Mouse (Mus musculus) forebrain, embryonic 14.5 days (tissue): ENCODE measurements around the gene Vat1. TPM values are rescaled to one million over a fixed set of nuclear protein-coding genes. Genes with fewer than 3 reads are reported as not detected.

Experiments used
- ATAC-seq: fragments of 200-750 bp; cut with Nextera tagmentation; 2 replicates; pipeline ENCODE4 v1.8.0; 2017; ENCODE audit warnings: mild to moderate bottlenecking, moderate library complexity
- DNase-seq: peaks from one replicate; pipeline ENCODE4 v3.0.0-alpha.2; 2015; ENCODE audit warnings: low spot score
- H3K27ac ChIP-seq: fragments of 300-500 bp; sonication (generic); 2 replicates; pipeline ENCODE4 v1.5.1; 2014; ENCODE audit warnings: low read depth, mild to moderate bottlenecking, control low read depth, low read length, moderate library complexity
- H3K27me3 ChIP-seq: fragments of 300-500 bp; sonication (generic); replicated peaks from 2 replicates; pipeline ENCODE4 v1.6.1; 2014; ENCODE audit warnings: low read length, control low read depth, mixed read lengths; ENCODE audit not compliant: control insufficient read depth, insufficient read depth
- H3K36me3 ChIP-seq: fragments of 300-500 bp; sonication (generic); 2 replicates; pipeline ENCODE4 v1.6.1; 2014; ENCODE audit warnings: low read length, control low read depth; ENCODE audit not compliant: control insufficient read depth, insufficient read depth
- H3K4me1 ChIP-seq: fragments of 300-500 bp; sonication (generic); 2 replicates; pipeline ENCODE4 v1.6.1; 2014; ENCODE audit warnings: antibody characterized with exemption, low read length, control low read depth; ENCODE audit not compliant: control insufficient read depth, insufficient read depth
- H3K4me2 ChIP-seq: fragments of 300-500 bp; sonication (generic); 2 replicates; pipeline ENCODE4 v1.6.1; 2014; ENCODE audit warnings: mild to moderate bottlenecking, control low read depth, low read length
- H3K4me3 ChIP-seq: fragments of 300-500 bp; sonication (generic); 2 replicates; pipeline ENCODE4 v1.5.1; 2014; ENCODE audit warnings: low read depth, low read length, control low read depth
- H3K9ac ChIP-seq: fragments of 300-500 bp; sonication (generic); 2 replicates; pipeline ENCODE4 v1.6.1; 2014; ENCODE audit warnings: mild to moderate bottlenecking, low read length, control low read depth, moderate library complexity
- H3K9me3 ChIP-seq: fragments of 300-500 bp; sonication (generic); replicated peaks from 2 replicates; pipeline ENCODE4 v1.6.1; 2016; ENCODE audit warnings: low read length, control low read depth, mixed read lengths; ENCODE audit not compliant: control insufficient read depth
- WGBS: fragments of 180-500 bp; shearing (Covaris S2); extraction: QIAGEN DNeasy Blood & Tissue Kit; methylation state at CpG from one replicate; pipeline ENCODE4 v1.1.7; 2014; 5-methylcytosine and 5-hydroxymethylcytosine counted together
- microRNA-seq: library from miRNA; unstranded; fragments of <30 nt; microRNA quantifications from one replicate; pipeline ENCODE4, GENCODE M21; 2016
- polyA plus RNA-seq: library from polyadenylated mRNA; unstranded; fragments of >200 nt; fragmentation: Nextera tagmentation; extraction: Ambion mirVana; gene quantifications from 2 replicates; pipeline ENCODE4 v1.2.1, GENCODE M21; 2014

Vat1 gene
- polyA plus RNA-seq, 1 experiment from 2014 or later, result 77.5 TPM

- Histone ChIP-seq H3K4me1 (peaks cover 3% of the 10 kb centered on the region; the same call in 1 of the 2 replicates), H3K36me3 (peaks cover 29% of the 10 kb centered on the region), H3K4me3 (no peak overlapping the region), H3K27me3 (no peaks in the 10 kb centered on the region), H3K4me2 (no peak overlapping the region), H3K9ac (no peak overlapping the region), H3K27ac (no peak overlapping the region), H3K9me3 (no peaks in the 10 kb centered on the region)
- ATAC-seq (no peak), DNase-seq (no peak)
- WGBS, result 89% methylated on average over 2 of the region's 2 CpGs
Measured at GRCm38 (mm10) chr11:101415306-101415705, 50.7 kb downstream of the Vat1 start.

Small RNA genes within 50 kb of the gene (microRNA-seq; reads per million reads assigned to microRNA genes)
- gene Mir6929, result not detected

Other genes with a start within 250 kb of the Vat1 start
- gene Ezh1, start 239.8 kb downstream of the Vat1 start, polyA plus RNA-seq, result 16.1 and 22.4 TPM in 2 replicates
- gene Ramp2, start 220.2 kb downstream of the Vat1 start, polyA plus RNA-seq, result 80.4 and 80.9 TPM in 2 replicates
- gene Vps25, start 212.5 kb downstream of the Vat1 start, polyA plus RNA-seq, result 110 and 118 TPM in 2 replicates
- 3.0 and 3.4 TPM in 2 replicates for gene Wnk4, start 205.7 kb downstream of the Vat1 start, polyA plus RNA-seq
- 0.76 and 1.3 TPM in 2 replicates for gene Cntd1, start 187.2 kb downstream of the Vat1 start, polyA plus RNA-seq
- gene Coa3, start 187.1 kb downstream of the Vat1 start, polyA plus RNA-seq, result 237 and 260 TPM in 2 replicates
- gene Becn1, start 163.9 kb downstream of the Vat1 start, polyA plus RNA-seq, result 172 and 177 TPM in 2 replicates
- gene Psme3, start 150.0 kb downstream of the Vat1 start, polyA plus RNA-seq, result 103 and 107 TPM in 2 replicates
- 0.94 and 1.1 TPM in 2 replicates for gene Aoc2, start 141.2 kb downstream of the Vat1 start, polyA plus RNA-seq
- 0.08 and 0.10 TPM in 2 replicates for gene Aoc3, start 135.6 kb downstream of the Vat1 start, polyA plus RNA-seq
- gene G6pc, start 98.7 kb downstream of the Vat1 start, polyA plus RNA-seq, result 0.09 TPM in 1 of 2 replicates, not detected in the other
- 89.6 and 92.5 TPM in 2 replicates for gene Aarsd1, start 48.6 kb downstream of the Vat1 start, polyA plus RNA-seq
- 6.8 and 7.3 TPM in 2 replicates for gene Gm27029, start 41.4 kb downstream of the Vat1 start, polyA plus RNA-seq
- gene Rundc1, start 41.1 kb downstream of the Vat1 start, polyA plus RNA-seq, result 14.7 and 21.2 TPM in 2 replicates
- gene Ptges3l, start 40.9 kb downstream of the Vat1 start, polyA plus RNA-seq, result 1.2 TPM in 2 replicates
- 281 and 371 TPM in 2 replicates for gene Rpl27, start 23.9 kb downstream of the Vat1 start, polyA plus RNA-seq
- 2.7 and 3.4 TPM in 2 replicates for gene Ifi35, start 17.8 kb downstream of the Vat1 start, polyA plus RNA-seq
- 98.7 and 131 TPM in 2 replicates for gene Rnd2, start 1.2 kb downstream of the Vat1 start, polyA plus RNA-seq
- gene Brca1, start 85.7 kb upstream of the Vat1 start, polyA plus RNA-seq, result 7.9 and 8.1 TPM in 2 replicates
- gene Nbr1, start 85.9 kb upstream of the Vat1 start, polyA plus RNA-seq, result 98.3 and 109 TPM in 2 replicates
- 2.3 and 3.4 TPM in 2 replicates for gene Tmem106a, start 116.0 kb upstream of the Vat1 start, polyA plus RNA-seq
- not detected in 2 replicates for gene Gm11634, start 133.0 kb upstream of the Vat1 start, polyA plus RNA-seq
- gene Rdm1, start 161.0 kb upstream of the Vat1 start, polyA plus RNA-seq, result 32.7 and 38.5 TPM in 2 replicates
- gene Arl4d, start 199.3 kb upstream of the Vat1 start, polyA plus RNA-seq, result 40.5 and 42.7 TPM in 2 replicates